Mouse (Mus musculus) heart, embryonic 11.5 days (tissue): ENCODE data around the gene Btbd1. TPM values are rescaled to one million over a fixed set of nuclear protein-coding genes. Genes with fewer than 3 reads are reported as not detected.
A peak's percentile ranks its signal among the peaks of the same experiment; 100 is the strongest.

Experiments
- ATAC-seq: fragments of 200-750 bp; cut with Nextera tagmentation; replicated peaks from 2 replicates; pipeline ENCODE4 v1.8.0; 2017; ENCODE audit warnings: moderate library complexity; ENCODE audit not compliant: insufficient number of reproducible peaks, low FRiP score, low TSS enrichment
- H3K27ac ChIP-seq: fragments of 300-500 bp; sonication (generic); 2 replicates; pipeline ENCODE4 v1.5.1; 2014; ENCODE audit warnings: mild to moderate bottlenecking, low read depth, low read length
- H3K27me3 ChIP-seq: fragments of 300-500 bp; sonication (generic); 2 replicates; pipeline ENCODE4 v1.6.1; 2014; ENCODE audit warnings: mild to moderate bottlenecking, low read length, mixed read lengths; ENCODE audit not compliant: control insufficient read depth, insufficient read depth
- H3K36me3 ChIP-seq: fragments of 300-500 bp; sonication (generic); 2 replicates; pipeline ENCODE4 v1.6.1; 2014; ENCODE audit warnings: mild to moderate bottlenecking, low read length, moderate library complexity, mixed read lengths; ENCODE audit not compliant: control insufficient read depth, insufficient read depth
- H3K4me1 ChIP-seq: fragments of 300-500 bp; sonication (generic); 2 replicates; pipeline ENCODE4 v1.6.1; 2014; ENCODE audit warnings: low read length; ENCODE audit not compliant: control insufficient read depth, insufficient read depth
- H3K4me2 ChIP-seq: fragments of 300-500 bp; sonication (generic); 2 replicates; pipeline ENCODE4 v1.6.1; 2014; ENCODE audit warnings: mild to moderate bottlenecking, moderate library complexity
- H3K4me3 ChIP-seq: fragments of 300-500 bp; sonication (generic); 2 replicates; pipeline ENCODE4 v1.5.1; 2014; ENCODE audit warnings: low read depth, low read length
- H3K9ac ChIP-seq: fragments of 300-500 bp; sonication (generic); 2 replicates; pipeline ENCODE4 v1.6.1; 2014; ENCODE audit warnings: mild to moderate bottlenecking, low read depth, low read length, moderate library complexity
- H3K9me3 ChIP-seq: fragments of 300-500 bp; sonication (generic); replicated peaks from 2 replicates; pipeline ENCODE4 v1.6.1; 2016; ENCODE audit warnings: low read length; ENCODE audit not compliant: control insufficient read depth
- WGBS: fragments of 180-500 bp; shearing (Covaris S2); extraction: QIAGEN DNeasy Blood & Tissue Kit; methylation state at CpG from one replicate; pipeline ENCODE4 v1.1.7; 2014; ENCODE audit not compliant: insufficient replicate concordance; 5-methylcytosine and 5-hydroxymethylcytosine counted together
- polyA plus RNA-seq: library from polyadenylated mRNA; unstranded; fragments of >200 nt; fragmentation: Nextera tagmentation; extraction: Ambion mirVana; gene quantifications from 2 replicates; pipeline ENCODE4 v1.2.1, GENCODE M21; 2014

Gene Btbd1
- 94.0 and 94.8 TPM in 2 replicates for polyA plus RNA-seq

DNA sequence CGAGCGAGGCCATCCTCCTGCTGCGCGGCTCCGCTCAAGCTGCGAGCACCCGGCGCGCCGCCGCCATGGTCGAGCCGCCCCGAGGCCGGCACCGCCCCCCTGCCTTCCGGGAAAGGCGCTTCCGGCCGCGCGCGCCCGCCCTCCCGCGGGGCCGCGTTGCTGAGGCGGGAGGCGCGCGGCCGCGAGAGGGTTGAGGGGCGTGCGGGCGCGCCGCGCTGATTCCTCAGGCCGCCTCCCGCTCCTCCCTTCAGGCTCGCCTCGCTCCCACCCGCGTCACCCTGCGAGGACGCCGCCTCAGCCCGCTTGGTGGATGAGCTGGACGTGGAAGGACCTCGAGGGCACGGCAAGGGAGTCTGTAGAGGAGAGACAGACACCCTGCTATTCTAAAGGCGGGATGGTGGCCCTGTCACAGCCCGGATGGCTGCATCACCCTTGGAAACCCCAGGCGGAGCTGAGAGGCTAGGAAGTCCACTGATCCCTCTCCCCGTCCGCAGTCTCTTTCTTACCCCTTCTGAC, at the start of gene Btbd1:
Btbd1 (minus strand) TSS at position 53 of the 516 bp plus-strand sequence.
- H3K4me1 ChIP-seq, result peaks cover 26% of the 10 kb centered on the region
- under 1% methylated on average over 53 of the region's 58 CpGs for WGBS

DNA sequence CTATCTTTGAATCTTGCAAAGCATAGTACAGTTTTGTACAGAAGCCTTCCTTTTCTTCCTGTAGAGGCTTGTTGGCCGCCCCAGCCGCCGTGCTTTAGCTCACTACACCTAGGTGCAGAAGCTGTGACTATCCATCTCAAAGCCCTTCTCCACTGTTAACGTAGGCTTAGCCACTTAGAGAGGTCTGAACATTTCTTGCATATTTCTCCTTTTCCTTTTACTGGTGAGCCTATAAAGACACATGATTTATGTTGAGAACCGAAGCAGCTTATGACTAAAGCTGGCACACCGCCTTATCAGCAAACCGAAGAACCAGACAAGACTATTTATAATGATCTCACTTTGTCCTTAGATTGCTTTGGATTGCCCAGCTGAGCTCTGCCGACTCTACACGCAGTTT, 46.1 kb upstream of the Btbd1 start:
- H3K4me1 ChIP-seq, result peaks cover 4% of the 10 kb centered on the region; the same call in 1 of the 2 replicates
- no peak overlapping the region for H3K27ac ChIP-seq
- no peak overlapping the region for H3K4me3 ChIP-seq
- H3K36me3 ChIP-seq, result 0 out of 2 replicates have a peak, but pooled peaks cover 4% of the 10 kb centered on the region
- ATAC-seq, result no peak
- H3K9ac ChIP-seq, result no peak overlapping the region
- H3K27me3 ChIP-seq, result no peaks in the 10 kb centered on the region
- no peak overlapping the region for H3K4me2 ChIP-seq
- 63% methylated on average over 9 of the region's 9 CpGs for WGBS
- no peaks in the 10 kb centered on the region for H3K9me3 ChIP-seq

More for the DNA sequence above, at the start of gene Btbd1:
- H3K27me3 ChIP-seq, result no peaks in the 10 kb centered on the region
- peak within 1 kb of the TSS; percentile 97 for H3K27ac ChIP-seq
- no peaks in the 10 kb centered on the region for H3K9me3 ChIP-seq
- H3K36me3 ChIP-seq, result no peaks in the 10 kb centered on the region
- ATAC-seq, result peak; percentile 89
- H3K4me2 ChIP-seq, result peak within 1 kb of the TSS; percentile 89
- peak within 1 kb of the TSS; percentile 84 for H3K4me3 ChIP-seq
- H3K9ac ChIP-seq, result peak within 1 kb of the TSS; percentile 94

DNA sequence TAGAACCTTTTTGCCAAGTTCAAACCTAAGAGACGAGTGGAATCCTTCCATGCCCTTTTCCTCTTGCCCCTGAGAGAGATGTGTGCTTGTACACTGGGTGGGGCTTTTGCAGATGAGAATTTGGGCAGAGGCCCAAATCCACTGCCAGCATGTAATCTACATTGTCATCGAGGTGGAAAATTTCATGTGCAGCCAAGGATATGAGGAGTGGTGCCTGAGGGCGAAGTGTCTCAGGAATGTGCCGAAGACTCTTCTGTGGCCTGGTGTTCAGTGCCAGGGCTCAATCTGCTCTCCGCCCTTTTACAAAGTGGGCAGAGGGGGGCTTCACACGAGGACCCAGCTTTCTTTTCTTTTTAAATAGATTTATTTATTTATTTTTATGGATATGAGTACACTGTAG, 45.4 kb upstream of the Btbd1 start:
- H3K9ac ChIP-seq, result no peak overlapping the region
- H3K4me3 ChIP-seq, result no peak overlapping the region
- no peaks in the 10 kb centered on the region for H3K9me3 ChIP-seq
- no peaks in the 10 kb centered on the region for H3K27me3 ChIP-seq
- no peak overlapping the region for H3K4me2 ChIP-seq
- H3K36me3 ChIP-seq, result 0 out of 2 replicates have a peak, but pooled peaks cover 4% of the 10 kb centered on the region
- H3K4me1 ChIP-seq, result peaks cover 4% of the 10 kb centered on the region; the same call in 1 of the 2 replicates
- no peak overlapping the region for H3K27ac ChIP-seq
- WGBS, result 74% methylated on average over 6 of the region's 6 CpGs
- ATAC-seq, result no peak

DNA sequence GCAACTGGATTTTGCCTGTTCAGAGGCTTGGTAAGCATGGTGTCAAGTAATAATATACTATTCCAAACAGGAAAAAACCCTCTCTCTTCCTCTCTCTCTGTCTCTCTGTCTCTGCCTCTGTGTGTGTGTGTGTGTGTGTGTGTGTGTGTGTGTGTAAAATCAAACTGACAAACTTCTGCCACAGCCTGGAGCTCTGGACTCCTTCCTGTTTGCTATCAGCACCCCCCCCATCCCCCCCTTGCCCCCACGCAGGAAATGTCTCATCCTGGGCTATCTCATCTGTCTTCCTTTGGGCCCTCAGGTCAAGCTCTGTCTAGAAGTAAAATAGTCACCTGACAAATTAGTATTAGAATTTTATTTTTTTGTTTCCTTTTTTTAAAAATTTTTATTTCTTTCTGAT, 44.6 kb upstream of the Btbd1 start:
- H3K4me1 ChIP-seq, result peaks cover 4% of the 10 kb centered on the region; the same call in 1 of the 2 replicates
- ATAC-seq, result no peak
- H3K27ac ChIP-seq, result no peak overlapping the region
- 8% methylated on average over 1 of the region's 1 CpGs for whole genome bisulfite sequencing
- H3K4me3 ChIP-seq, result no peak overlapping the region
- H3K27me3 ChIP-seq, result no peaks in the 10 kb centered on the region
- 0 out of 2 replicates have a peak, but pooled peaks cover 4% of the 10 kb centered on the region for H3K36me3 ChIP-seq
- H3K4me2 ChIP-seq, result no peak overlapping the region
- H3K9me3 ChIP-seq, result no peaks in the 10 kb centered on the region
- H3K9ac ChIP-seq, result no peak overlapping the region

- Histone ChIP-seq H3K36me3 (0 out of 2 replicates have a peak, but pooled peaks cover 4% of the 10 kb centered on the region), H3K4me2 (no peak overlapping the region), H3K4me1 (peaks cover 4% of the 10 kb centered on the region; the same call in 1 of the 2 replicates), H3K9me3 (no peaks in the 10 kb centered on the region), H3K9ac (no peak overlapping the region), H3K27ac (no peak overlapping the region), H3K27me3 (no peaks in the 10 kb centered on the region), H3K4me3 (no peak overlapping the region)
- WGBS, result 49% methylated on average over 13 of the region's 13 CpGs
- no peak for ATAC-seq
These were observed 43.3 kb upstream of the Btbd1 start for GRCm38 (mm10) chr7:81872493-81873013.

DNA sequence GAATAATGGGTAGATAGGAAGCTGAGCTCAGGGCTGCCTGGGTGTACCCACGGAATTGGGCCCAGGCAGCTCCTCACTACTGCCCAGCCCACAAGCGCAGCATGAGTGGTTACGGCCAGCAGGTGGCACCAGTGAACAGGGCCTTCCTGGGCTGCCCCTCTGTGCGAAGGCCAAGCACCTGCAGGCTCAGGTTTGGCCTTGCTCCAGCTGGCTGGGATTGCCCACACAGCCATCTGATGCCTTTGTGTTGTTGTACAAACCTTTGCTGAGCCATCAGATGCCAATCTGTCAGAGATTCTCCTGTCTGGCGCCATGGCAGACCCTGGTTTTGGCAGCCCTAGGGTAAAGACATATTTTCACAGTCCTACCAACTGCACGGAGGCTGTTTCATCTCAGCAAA, 38.9 kb upstream of the Btbd1 start:
- H3K9ac ChIP-seq, result no peak overlapping the region
- no peak overlapping the region for H3K4me3 ChIP-seq
- H3K27ac ChIP-seq, result no peak overlapping the region
- WGBS, result 31% methylated on average over 6 of the region's 6 CpGs
- 0 out of 2 replicates have a peak, but pooled peaks have one; percentile 57 for ATAC-seq
- no peaks in the 10 kb centered on the region for H3K9me3 ChIP-seq
- no peaks in the 10 kb centered on the region for H3K27me3 ChIP-seq
- H3K4me2 ChIP-seq, result no peak overlapping the region
- H3K4me1 ChIP-seq, result peaks cover 8% of the 10 kb centered on the region; the same call in 1 of the 2 replicates
- H3K36me3 ChIP-seq, result 0 out of 2 replicates have a peak, but pooled peaks cover 4% of the 10 kb centered on the region

- Histone ChIP-seq H3K27ac (no peak overlapping the region), H3K9me3 (no peaks in the 10 kb centered on the region), H3K27me3 (no peaks in the 10 kb centered on the region), H3K36me3 (0 out of 2 replicates have a peak, but pooled peaks cover 4% of the 10 kb centered on the region), H3K4me2 (no peak overlapping the region), H3K4me3 (no peak overlapping the region), H3K9ac (no peak overlapping the region), H3K4me1 (peaks cover 11% of the 10 kb centered on the region; the same call in 1 of the 2 replicates)
- no peak for ATAC-seq
- 81% methylated on average over 9 of the region's 9 CpGs for WGBS
These were observed 38.1 kb upstream of the Btbd1 start for GRCm38 (mm10) chr7:81867231-81867930.

DNA sequence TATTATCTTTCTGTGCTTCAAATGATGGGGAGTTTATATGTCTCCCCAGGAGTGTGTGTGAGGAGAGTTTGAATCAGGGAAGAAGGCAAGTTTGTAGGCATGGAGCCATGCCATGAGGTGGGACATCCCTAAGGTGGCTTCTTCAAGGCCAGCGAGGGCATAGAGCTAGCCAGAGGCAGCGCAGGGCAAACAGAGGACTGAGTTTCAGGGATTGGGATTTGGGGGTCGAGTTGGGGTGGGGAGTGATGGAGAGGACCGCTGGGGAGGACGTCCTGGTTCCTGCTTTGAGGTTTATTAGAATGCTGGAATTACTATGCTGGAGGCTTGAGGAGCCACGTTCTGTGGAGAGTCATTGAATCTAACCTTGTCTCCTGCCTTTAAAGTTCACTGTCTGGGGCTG, 36.7 kb upstream of the Btbd1 start:
- Histone ChIP-seq H3K9ac (no peak overlapping the region), H3K9me3 (no peaks in the 10 kb centered on the region), H3K4me2 (no peak overlapping the region), H3K27ac (no peak overlapping the region), H3K4me1 (peaks cover 21% of the 10 kb centered on the region; the same call in 1 of the 2 replicates), H3K27me3 (no peaks in the 10 kb centered on the region), H3K4me3 (no peak overlapping the region), H3K36me3 (no peaks in the 10 kb centered on the region)
- 87% methylated on average over 6 of the region's 6 CpGs for WGBS
- no peak for ATAC-seq
